Comparison of ENCODE assay signal across 9 mouse cellular contexts in genomic region chr1:36588476-36589450, GRCm38 (mm10). TPM values are rescaled to one million over a fixed set of nuclear protein-coding genes. Genes with fewer than 3 reads are reported as not detected.
DNase-seq lines count a peak whose midpoint lies in the region; ATAC-seq lines count a peak whose summit lies in the region.
"Had no signal": no experiment of that assay in that cellular context is flagged by ENCODE, and none has a peak within 500 bp of the region (broad histone marks: within the 10 kb centered on the region; RNA-seq: fewer than 3 reads in every experiment).

No protein-coding gene starts in this region.

- 66% methylated on average over 13 of the region's 13 CpGs for WGBS in forebrain, embryonic 11.5 days
- 66% methylated on average over 13 of the region's 13 CpGs for WGBS in forebrain, embryonic 15.5 days
- 66% methylated on average over 13 of the region's 13 CpGs for WGBS in heart, embryonic 12.5 days
- whole genome bisulfite sequencing in stomach, embryonic 15.5 days: 56% methylated on average over 13 of the region's 13 CpGs

- no peaks in the 10 kb centered on the region for H3K27me3 ChIP-seq in forebrain, embryonic 11.5 days (ENCODE audit: control insufficient read depth, insufficient read depth, low read length)
- peaks cover 15% of the 10 kb centered on the region; the same call in 1 of the 2 replicates for H3K27me3 ChIP-seq in forebrain, embryonic 15.5 days
- no peaks in the 10 kb centered on the region for H3K27me3 ChIP-seq in heart, embryonic 12.5 days (replicated peaks)
- no peaks in the 10 kb centered on the region for H3K27me3 ChIP-seq in stomach, embryonic 15.5 days (replicated peaks)

- intact Hi-C loops in left cerebral cortex, postnatal 36 days (cut with DNase I): no loop called here

- no peak overlapping the region for H3K4me3 ChIP-seq in forebrain, embryonic 11.5 days (ENCODE audit: low read depth, low read length)
- no peak overlapping the region for H3K4me3 ChIP-seq in forebrain, embryonic 15.5 days
- H3K4me3 ChIP-seq in heart, embryonic 12.5 days: no peak overlapping the region
- H3K4me3 ChIP-seq in stomach, embryonic 15.5 days (replicated peaks): no peak overlapping the region
- H3K4me3 ChIP-seq: myocyte had no signal

- H3K9ac ChIP-seq in forebrain, embryonic 11.5 days (ENCODE audit: low read length): no peak overlapping the region
- H3K9ac ChIP-seq in forebrain, embryonic 15.5 days (replicated peaks): no peak overlapping the region
- peak overlapping the region; percentile 32; the same call in 1 of the 2 replicates for H3K9ac ChIP-seq in heart, embryonic 12.5 days
- no peak overlapping the region for H3K9ac ChIP-seq in stomach, embryonic 15.5 days

- peak; percentile 58; the same call in 1 of the 2 replicates for ATAC-seq in forebrain, embryonic 11.5 days (replicated peaks; ENCODE audit: low FRiP score)
- ATAC-seq in forebrain, embryonic 15.5 days (replicated peaks): no peak; the same call in 1 of the 2 replicates
- peak; percentile 34; the same call in 1 of the 2 replicates for ATAC-seq in heart, embryonic 12.5 days (ENCODE audit: insufficient number of reproducible peaks, low FRiP score)
- peak; percentile 55 for ATAC-seq in stomach, embryonic 15.5 days (ENCODE audit: insufficient read depth, low FRiP score, low read depth)

- H3K9me3 ChIP-seq in forebrain, embryonic 11.5 days (ENCODE audit: control insufficient read depth, low read length): no peaks in the 10 kb centered on the region
- no peaks in the 10 kb centered on the region for H3K9me3 ChIP-seq in forebrain, embryonic 15.5 days
- no peaks in the 10 kb centered on the region for H3K9me3 ChIP-seq in heart, embryonic 12.5 days (replicated peaks)
- no peaks in the 10 kb centered on the region for H3K9me3 ChIP-seq in stomach, embryonic 15.5 days

- no peaks in the 10 kb centered on the region; the same call in 1 of the 2 replicates for H3K4me1 ChIP-seq in forebrain, embryonic 11.5 days (replicated peaks; ENCODE audit: control insufficient read depth, insufficient read depth, low read length)
- peaks cover 9% of the 10 kb centered on the region; the same call in 1 of the 2 replicates for H3K4me1 ChIP-seq in forebrain, embryonic 15.5 days
- H3K4me1 ChIP-seq in heart, embryonic 12.5 days (replicated peaks): peaks cover 60% of the 10 kb centered on the region
- peaks cover 50% of the 10 kb centered on the region for H3K4me1 ChIP-seq in stomach, embryonic 15.5 days

- H3K36me3 ChIP-seq in forebrain, embryonic 11.5 days (ENCODE audit: control insufficient read depth, insufficient read depth, low read length): no peaks in the 10 kb centered on the region
- no peaks in the 10 kb centered on the region for H3K36me3 ChIP-seq in forebrain, embryonic 15.5 days
- H3K36me3 ChIP-seq in heart, embryonic 12.5 days: no peaks in the 10 kb centered on the region
- no peaks in the 10 kb centered on the region for H3K36me3 ChIP-seq in stomach, embryonic 15.5 days

- H3K27ac ChIP-seq in forebrain, embryonic 11.5 days (ENCODE audit: low read depth, low read length): no peak overlapping the region
- H3K27ac ChIP-seq in forebrain, embryonic 15.5 days (replicated peaks): no peak overlapping the region
- H3K27ac ChIP-seq in heart, embryonic 12.5 days (ENCODE audit: poor library complexity, severe bottlenecking): peak overlapping the region; percentile 30; the same call in 1 of the 2 replicates
- peak overlapping the region; percentile 89 for H3K27ac ChIP-seq in stomach, embryonic 15.5 days

- peak; percentile 60 for DNase-seq in forebrain, embryonic 11.5 days (ENCODE audit: low spot score)
- peak; percentile 81 for DNase-seq in embryo, embryonic 11 days
- DNase-seq in kidney, postnatal 14 days: peak; percentile 49
- no peak for DNase-seq in frontal cortex, postnatal 25 days (ENCODE audit: low spot score in 2 of 2)
- DNase-seq in left cerebral cortex, postnatal 36 days (ENCODE audit: low spot score in 2 of 2): no peak

- H3K4me2 ChIP-seq in forebrain, embryonic 11.5 days (ENCODE audit: low read depth, low read length, severe bottlenecking): no peak overlapping the region
- H3K4me2 ChIP-seq in forebrain, embryonic 15.5 days (replicated peaks): no peak overlapping the region
- no peak overlapping the region for H3K4me2 ChIP-seq in heart, embryonic 12.5 days
- no peak overlapping the region; the same call in 1 of the 2 replicates for H3K4me2 ChIP-seq in stomach, embryonic 15.5 days

RNA-seq across cellular contexts. Expression of gene Sema4c, which starts 30.6 kb away (rescaled TPM):
- polyA plus RNA-seq in forebrain, embryonic 11.5 days (2014; fragmentation: Nextera tagmentation; extraction: Ambion mirVana): 2.9 and 3.3 TPM in 2 replicates
- polyA plus RNA-seq in forebrain, embryonic 15.5 days (2015; fragmentation: Nextera tagmentation; extraction: Ambion mirVana): 38.2 and 38.6 TPM in 2 replicates
- polyA plus RNA-seq in heart, embryonic 12.5 days (2016; fragmentation: Nextera tagmentation; extraction: Ambion mirVana): 11.9 and 13.3 TPM in 2 replicates
- 13.6 and 15.0 TPM in 2 replicates for polyA plus RNA-seq in stomach, embryonic 15.5 days (2015; fragmentation: Nextera tagmentation; extraction: Ambion mirVana)
- total RNA-seq in left cerebral cortex, postnatal 36 days (2021): 10 to 100 TPM; 15.8 to 16.4 TPM

RNA-seq across cellular contexts. Expression of gene Ankrd39, which starts 41.5 kb away (rescaled TPM):
- 18.7 and 20.8 TPM in 2 replicates for polyA plus RNA-seq in forebrain, embryonic 11.5 days (2014; fragmentation: Nextera tagmentation; extraction: Ambion mirVana)
- 18.2 and 19.2 TPM in 2 replicates for polyA plus RNA-seq in forebrain, embryonic 15.5 days (2015; fragmentation: Nextera tagmentation; extraction: Ambion mirVana)
- 23.1 and 24.4 TPM in 2 replicates for polyA plus RNA-seq in heart, embryonic 12.5 days (2016; fragmentation: Nextera tagmentation; extraction: Ambion mirVana)
- polyA plus RNA-seq in stomach, embryonic 15.5 days (2015; fragmentation: Nextera tagmentation; extraction: Ambion mirVana): 24.9 and 27.2 TPM in 2 replicates
- total RNA-seq in left cerebral cortex, postnatal 36 days (2021): 10 to 100 TPM; 11.9 to 15.8 TPM

RNA-seq across cellular contexts. Expression of gene Gm42417, which starts 49.5 kb away (rescaled TPM):
- polyA plus RNA-seq in forebrain, embryonic 11.5 days (2014; fragmentation: Nextera tagmentation; extraction: Ambion mirVana): not detected in 2 replicates
- polyA plus RNA-seq in forebrain, embryonic 15.5 days (2015; fragmentation: Nextera tagmentation; extraction: Ambion mirVana): 1.1 TPM in 1 of 2 replicates, not detected in the other
- polyA plus RNA-seq in heart, embryonic 12.5 days (2016; fragmentation: Nextera tagmentation; extraction: Ambion mirVana): 0.40 TPM in 1 of 2 replicates, not detected in the other
- not detected in 2 replicates for polyA plus RNA-seq in stomach, embryonic 15.5 days (2015; fragmentation: Nextera tagmentation; extraction: Ambion mirVana)
- total RNA-seq in left cerebral cortex, postnatal 36 days (2021): not detected

RNA-seq across cellular contexts. Expression of gene Ankrd23, which starts 52.1 kb away (rescaled TPM):
- 14.1 and 16.5 TPM in 2 replicates for polyA plus RNA-seq in forebrain, embryonic 11.5 days (2014; fragmentation: Nextera tagmentation; extraction: Ambion mirVana)
- 12.0 and 14.4 TPM in 2 replicates for polyA plus RNA-seq in forebrain, embryonic 15.5 days (2015; fragmentation: Nextera tagmentation; extraction: Ambion mirVana)
- 14.9 and 16.8 TPM in 2 replicates for polyA plus RNA-seq in heart, embryonic 12.5 days (2016; fragmentation: Nextera tagmentation; extraction: Ambion mirVana)
- 19.5 and 20.5 TPM in 2 replicates for polyA plus RNA-seq in stomach, embryonic 15.5 days (2015; fragmentation: Nextera tagmentation; extraction: Ambion mirVana)
- 1 to 10 TPM; 3.1 to 9.6 TPM for total RNA-seq in left cerebral cortex, postnatal 36 days (2021)

Comparison
In these comparisons a context has a peak if more than half of its experiments do, and no peak if none do; other contexts are left out.
1. DNase-seq: peak in forebrain, embryonic 11.5 days (single experiment), embryo, embryonic 11 days (single experiment) and kidney, postnatal 14 days (single experiment); none in frontal cortex, postnatal 25 days (0 of 2) and left cerebral cortex, postnatal 36 days (0 of 2).
2. H3K27ac ChIP-seq: peak in heart, embryonic 12.5 days (single experiment) and stomach, embryonic 15.5 days (single experiment); none in forebrain, embryonic 11.5 days (single experiment) and forebrain, embryonic 15.5 days (single experiment).